Mouse (Mus musculus): ENCODE measurements around the gene Pygl. TPM values are rescaled to one million over a fixed set of nuclear protein-coding genes. Genes with fewer than 3 reads are reported as not detected.

Pygl gene
- total RNA-seq, 2 experiments from 2014 or later: 2.9 to 4.4 TPM

Other genes with a start within 250 kb of the Pygl start
- gene Sav1, start 244.5 kb downstream of the Pygl start, total RNA-seq (2021): 10 to 100 TPM; 19.4 to 19.8 TPM
- 10 to 100 TPM; 49.2 to 51.8 TPM for gene Nin, start 117.8 kb downstream of the Pygl start, total RNA-seq (2021)
- not detected for gene Abhd12b, start 77.3 kb downstream of the Pygl start, total RNA-seq (2021)
- gene Trim9, start 116.1 kb upstream of the Pygl start, total RNA-seq (2021): 100 to 1,000 TPM; 336 to 347 TPM
- 10 to 100 TPM; 40.6 to 42.6 TPM for gene Tmx1, start 221.6 kb upstream of the Pygl start, total RNA-seq (2021)

All from left cerebral cortex, postnatal 10 days (tissue).